Comparison of ENCODE assay signal across 19 mouse cellular contexts in the genomic region with DNA sequence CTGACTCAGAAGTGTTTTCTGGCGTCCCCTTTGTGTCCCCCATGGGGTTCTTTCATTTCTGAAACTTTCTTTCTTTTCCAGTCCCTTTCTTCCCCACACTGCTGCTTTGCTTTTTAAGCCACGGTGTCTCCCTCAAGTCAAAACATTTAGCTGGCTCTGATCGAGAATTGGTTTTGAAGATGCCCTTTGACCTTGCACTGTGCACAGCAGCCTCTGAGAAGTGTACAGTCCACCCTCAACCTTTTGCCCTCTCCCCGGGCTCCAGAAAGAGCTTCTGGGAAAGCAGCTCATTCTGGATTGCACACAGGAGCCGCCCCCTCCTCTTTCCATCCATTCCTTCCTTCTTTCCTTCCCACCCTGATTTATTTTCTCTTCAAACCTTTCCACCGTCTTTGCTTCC. TPM values are rescaled to one million over a fixed set of nuclear protein-coding genes. Genes with fewer than 3 reads are reported as not detected.
"Had no signal": no experiment of that assay in that cellular context is flagged by ENCODE, and none has a peak within 500 bp of the region (broad histone marks: within the 10 kb centered on the region; RNA-seq: fewer than 3 reads in every experiment).

No protein-coding gene starts in this region.

- H3K27ac ChIP-seq: kidney, postnatal 0 days; layer of hippocampus, adult 2 months; left cerebral cortex, adult 2 months; macrophage; midbrain, embryonic 12.5 days; midbrain, embryonic 15.5 days; neural tube, embryonic 13.5 days; stomach, embryonic 15.5 days had no signal

- H3K9ac ChIP-seq: lung, embryonic 14.5 days; midbrain, embryonic 12.5 days; midbrain, embryonic 15.5 days; neural tube, embryonic 13.5 days; stomach, embryonic 15.5 days had no signal

- ATAC-seq: intestine, postnatal 0 days; lung, postnatal 0 days; midbrain, embryonic 15.5 days had no signal

- H3K9me3 ChIP-seq: midbrain, embryonic 12.5 days; midbrain, embryonic 15.5 days; neural tube, embryonic 13.5 days; stomach, embryonic 15.5 days had no signal

- H3K4me2 ChIP-seq: lung, embryonic 14.5 days; midbrain, embryonic 12.5 days; midbrain, embryonic 15.5 days; neural tube, embryonic 13.5 days; stomach, embryonic 15.5 days had no signal

- H3K36me3 ChIP-seq: midbrain, embryonic 12.5 days; midbrain, embryonic 15.5 days; neural tube, embryonic 13.5 days; stomach, embryonic 15.5 days had no signal

- H3K4me1 ChIP-seq: neural tube, embryonic 13.5 days; stomach, embryonic 15.5 days had no signal

- DNase-seq: kidney, adult 2 months; kidney, postnatal 25 days; layer of hippocampus, adult 9-11 months; layer of hippocampus, postnatal 36 days; lung, embryonic 14.5 days; right cerebral cortex, postnatal 14 days; right cerebral cortex, postnatal 4 days; thymus, postnatal 25 days had no signal

- H3K4me3 ChIP-seq: layer of hippocampus, adult 2 months; left cerebral cortex, adult 2 months; midbrain, embryonic 12.5 days; midbrain, embryonic 15.5 days; neural tube, embryonic 13.5 days; stomach, embryonic 15.5 days had no signal

RNA-seq across cellular contexts. Expression of a gene that starts 10.3 kb away (rescaled TPM):
- total RNA-seq: megakaryocyte, adult 5-6 weeks had no signal
